7 mouse cellular contexts compared by ENCODE assay signal in genomic region chr12:4916994-4917804, GRCm38 (mm10). TPM values are rescaled to one million over a fixed set of nuclear protein-coding genes. Genes with fewer than 3 reads are reported as not detected.
A peak's percentile ranks its signal among the peaks of the same experiment; 100 is the strongest.
DNase-seq lines count a peak whose midpoint lies in the region; ATAC-seq lines count a peak whose summit lies in the region.

Gene Atad2b, plus strand, starts transcription at chr12:4917353.

- under 1% methylated on average over 89 of the region's 89 CpGs for WGBS in intestine, embryonic 15.5 days
- WGBS in midbrain, embryonic 10.5 days: under 1% methylated on average over 89 of the region's 89 CpGs

- no peaks in the 10 kb centered on the region for H3K27me3 ChIP-seq in intestine, embryonic 15.5 days (replicated peaks)
- H3K27me3 ChIP-seq in midbrain, embryonic 10.5 days (ENCODE audit: low read depth, poor library complexity, severe bottlenecking): no peaks in the 10 kb centered on the region

- H3K36me3 ChIP-seq in intestine, embryonic 15.5 days: no peaks in the 10 kb centered on the region
- H3K36me3 ChIP-seq in midbrain, embryonic 10.5 days: no peaks in the 10 kb centered on the region

- intact Hi-C loops in gastrocnemius, postnatal 36 days (cut with DNase I): loop anchor here (5.0 kb wide), 1 partner anchor 60 kb away; no protein-coding TSS in a partner anchor
- intact Hi-C loops in left cerebral cortex, postnatal 25 days (cut with DNase I): loop anchor here (5.0 kb wide), 3 partner anchors 55 to 325 kb away; partner anchors contain the start of genes Fkbp1b, Gm3625, Itsn2 and Wdcp

- peak within 1 kb of the TSS; percentile 73 for H3K4me2 ChIP-seq in intestine, embryonic 15.5 days (replicated peaks)

- peak; percentile 98 to 99 for DNase-seq in adrenal gland, adult 18-20 months (ENCODE audit: low spot score in 2 of 2)
- DNase-seq in embryo, embryonic 11 days: peak; percentile 97
- peak; percentile 95 to 97 for DNase-seq in gastrocnemius, postnatal 36 days
- peak; percentile 98 for DNase-seq in left cerebral cortex, postnatal 25 days (ENCODE audit: low spot score in 2 of 2)
- DNase-seq in midbrain, embryonic 10.5 days (ENCODE audit: low spot score): peak; percentile 96
- peak; percentile 96 for DNase-seq in right cerebral cortex, postnatal 4 days

- peak; percentile 97 for ATAC-seq in intestine, embryonic 15.5 days

- peak within 1 kb of the TSS; percentile 98 for H3K27ac ChIP-seq in intestine, embryonic 15.5 days
- peak within 1 kb of the TSS; percentile 99 for H3K27ac ChIP-seq in midbrain, embryonic 10.5 days (replicated peaks)

- no peaks in the 10 kb centered on the region for H3K9me3 ChIP-seq in intestine, embryonic 15.5 days
- H3K9me3 ChIP-seq in midbrain, embryonic 10.5 days (replicated peaks): no peaks in the 10 kb centered on the region

- H3K4me1 ChIP-seq in intestine, embryonic 15.5 days (replicated peaks): no peaks in the 10 kb centered on the region
- H3K4me1 ChIP-seq in midbrain, embryonic 10.5 days: peaks cover 23% of the 10 kb centered on the region

- peak within 1 kb of the TSS; percentile 100 for H3K9ac ChIP-seq in intestine, embryonic 15.5 days

- H3K4me3 ChIP-seq in intestine, embryonic 15.5 days (replicated peaks): peak within 1 kb of the TSS; percentile 74
- H3K4me3 ChIP-seq in midbrain, embryonic 10.5 days: peak within 1 kb of the TSS; percentile 91

RNA-seq across cellular contexts. Expression of gene Atad2b, which starts in this region (rescaled TPM):
- 10 to 100 TPM; 20.6 to 25.2 TPM for total RNA-seq in adrenal gland, adult 18-20 months (2021)
- 10 to 100 TPM; 13.4 to 16.0 TPM for total RNA-seq in gastrocnemius, postnatal 36 days (2021)
- 7.7 and 9.4 TPM in 2 replicates for polyA plus RNA-seq in intestine, embryonic 15.5 days (2015; fragmentation: Nextera tagmentation; extraction: Ambion mirVana)
- 10 to 100 TPM; 25.6 to 33.2 TPM for total RNA-seq in left cerebral cortex, postnatal 25 days (2021)
- 12.4 and 12.9 TPM in 2 replicates for polyA plus RNA-seq in midbrain, embryonic 10.5 days (2016; fragmentation: Nextera tagmentation; extraction: Ambion mirVana)

Comparison
In these comparisons a context has a peak if more than half of its experiments do, and no peak if none do; other contexts are left out.
1. Peak in every context shown above with its lines: DNase-seq, ATAC-seq, H3K4me3 ChIP-seq and H3K27ac ChIP-seq.